Mouse (Mus musculus) hindbrain, postnatal 0 days (tissue): ENCODE measurements at regions not wholly inside any gene's neighbourhood (a gene's known extent, or its start where the extent isn't known, plus 50 kb on each side); places are given as distances from the start of the nearest gene placed in this dataset.

Experiments used
- ATAC-seq: fragments of 200-750 bp; cut with Nextera tagmentation; 2 replicates; pipeline ENCODE4 v1.8.0; 2017; ENCODE audit warnings: mild to moderate bottlenecking, moderate TSS enrichment, moderate library complexity
- DNase-seq: peaks from one replicate; pipeline ENCODE4 v3.0.0-alpha.2; 2015; ENCODE audit warnings: low spot score
- H3K27ac ChIP-seq: fragments of 300-500 bp; sonication (generic); 2 replicates; pipeline ENCODE4 v1.5.1; 2014; ENCODE audit warnings: mild to moderate bottlenecking
- H3K27me3 ChIP-seq: fragments of 300-500 bp; sonication (generic); 2 replicates; pipeline ENCODE4 v1.6.1; 2014; ENCODE audit warnings: low read length, mixed read lengths; ENCODE audit not compliant: insufficient read depth
- H3K36me3 ChIP-seq: fragments of 300-500 bp; sonication (generic); 2 replicates; pipeline ENCODE4 v1.6.1; 2014; ENCODE audit warnings: low read length, mixed read lengths; ENCODE audit not compliant: insufficient read depth
- H3K4me1 ChIP-seq: fragments of 300-500 bp; sonication (generic); 2 replicates; pipeline ENCODE4 v1.6.1; 2014; ENCODE audit warnings: antibody characterized with exemption, low read length, mixed read lengths; ENCODE audit not compliant: insufficient read depth
- H3K4me2 ChIP-seq: fragments of 300-500 bp; sonication (generic); 2 replicates; pipeline ENCODE4 v1.6.1; 2014; ENCODE audit warnings: low read depth, mild to moderate bottlenecking, low read length, moderate library complexity, mixed read lengths
- H3K4me3 ChIP-seq: fragments of 300-500 bp; sonication (generic); 2 replicates; pipeline ENCODE4 v1.5.1; 2014; ENCODE audit warnings: low read length
- H3K9ac ChIP-seq: fragments of 300-500 bp; sonication (generic); replicated peaks from 2 replicates; pipeline ENCODE4 v1.6.1; 2014; ENCODE audit warnings: mild to moderate bottlenecking, low read length, moderate library complexity, mixed read lengths
- H3K9me3 ChIP-seq: fragments of 300-500 bp; sonication (generic); 2 replicates; pipeline ENCODE4 v1.6.1; 2016; ENCODE audit warnings: low read length, mixed read lengths
- CTCF ChIP-seq: IDR thresholded peaks from 2 replicates; pipeline ENCODE4 v1.5.1; 2016; ENCODE audit warnings: antibody characterized with exemption, control low read depth, low read depth
- WGBS: fragments of 180-500 bp; shearing (Covaris S2); extraction: QIAGEN DNeasy Blood & Tissue Kit; methylation state at CpG from one replicate; pipeline ENCODE4 v1.1.7; 2014; 5-methylcytosine and 5-hydroxymethylcytosine counted together

DNA sequence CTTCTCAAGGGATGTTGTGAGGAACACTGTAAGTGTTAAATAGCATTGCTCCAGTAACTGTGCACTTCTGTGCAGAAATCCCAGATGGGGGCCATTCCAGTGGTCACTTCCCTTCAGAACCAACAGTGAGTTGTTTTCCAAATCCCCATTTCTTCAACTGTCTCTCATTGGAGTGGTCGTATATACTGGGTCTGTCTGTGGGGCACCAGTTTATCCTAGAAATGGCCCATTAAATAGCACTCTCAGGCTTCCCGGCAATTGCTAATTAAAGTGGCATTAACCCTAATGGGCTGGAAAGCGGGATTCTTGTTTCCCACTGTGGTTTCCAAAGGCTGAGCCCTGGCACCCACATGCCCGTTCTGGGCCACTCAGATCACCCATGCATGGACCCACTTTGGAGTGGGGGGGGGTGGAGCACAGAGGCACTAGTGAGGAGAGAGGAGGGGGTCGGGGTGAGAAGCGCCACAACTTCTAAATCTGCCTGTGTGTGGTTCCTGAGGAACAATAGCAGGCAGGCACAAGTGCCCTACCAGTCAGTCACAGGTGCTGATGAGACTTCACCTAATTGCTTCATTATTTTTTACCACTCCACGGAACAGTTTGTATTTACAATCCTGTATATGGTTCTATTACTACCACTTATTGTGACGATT lies 78.1 kb downstream of the Fam204a start:
- ATAC-seq = no peak

DNA sequence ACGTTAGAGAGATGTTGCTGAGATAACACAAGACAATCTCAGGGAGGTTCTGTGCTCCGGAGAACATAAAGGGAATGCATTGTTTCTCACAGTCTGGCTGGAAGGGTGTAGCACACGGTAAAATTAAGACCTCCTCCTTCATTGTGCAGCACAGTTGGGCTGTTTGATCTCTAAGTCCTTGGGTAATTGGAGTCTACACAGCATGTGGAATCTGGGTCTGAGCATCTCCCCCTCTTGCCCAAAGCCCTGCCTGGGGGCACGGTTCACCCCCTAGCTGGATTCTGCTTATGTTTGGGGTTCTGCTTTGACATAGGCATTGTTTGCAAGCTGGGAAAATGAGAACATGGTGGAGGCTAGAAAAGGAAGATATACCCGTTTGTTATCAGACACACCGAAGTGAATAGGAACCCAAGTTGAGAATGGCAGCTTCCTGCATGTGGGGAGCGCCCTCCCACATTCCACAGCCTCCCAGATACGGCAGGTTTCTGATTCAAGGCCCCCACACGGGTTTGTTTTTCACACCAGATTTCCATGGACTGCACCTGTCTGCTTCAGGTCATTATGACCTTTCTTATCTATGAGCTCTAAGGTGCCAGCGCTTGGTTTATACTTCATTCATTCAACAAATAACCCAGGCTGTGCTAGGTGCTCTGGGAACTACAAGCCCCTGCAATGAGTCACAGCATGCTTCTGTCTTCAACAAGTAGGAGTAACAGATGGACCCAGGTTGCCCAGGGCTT lies 79.9 kb downstream of the Fam204a start:
- Histone ChIP-seq H3K9ac (no peak overlapping the region), H3K27me3 (peaks cover 4% of the 10 kb centered on the region; the same call in 1 of the 2 replicates), H3K4me2 (no peak overlapping the region), H3K9me3 (no peaks in the 10 kb centered on the region), H3K4me1 (no peaks in the 10 kb centered on the region), H3K27ac (no peak overlapping the region), H3K36me3 (no peaks in the 10 kb centered on the region), H3K4me3 (no peak overlapping the region)
- no peak for DNase-seq
- TF ChIP-seq CTCF = no peak
- ATAC-seq = no peak
- 45% methylated on average over 10 of the region's 10 CpGs for WGBS

More for the DNA sequence above, 78.1 kb downstream of the Fam204a start:
- Histone ChIP-seq H3K27me3 (no peaks in the 10 kb centered on the region; the same call in 1 of the 2 replicates), H3K9me3 (no peaks in the 10 kb centered on the region), H3K27ac (no peak overlapping the region), H3K36me3 (no peaks in the 10 kb centered on the region), H3K4me2 (no peak overlapping the region), H3K9ac (no peak overlapping the region), H3K4me3 (no peak overlapping the region), H3K4me1 (no peaks in the 10 kb centered on the region)
- DNase-seq = no peak
- WGBS = 31% methylated on average over 8 of the region's 8 CpGs
- TF ChIP-seq CTCF = no peak

DNA sequence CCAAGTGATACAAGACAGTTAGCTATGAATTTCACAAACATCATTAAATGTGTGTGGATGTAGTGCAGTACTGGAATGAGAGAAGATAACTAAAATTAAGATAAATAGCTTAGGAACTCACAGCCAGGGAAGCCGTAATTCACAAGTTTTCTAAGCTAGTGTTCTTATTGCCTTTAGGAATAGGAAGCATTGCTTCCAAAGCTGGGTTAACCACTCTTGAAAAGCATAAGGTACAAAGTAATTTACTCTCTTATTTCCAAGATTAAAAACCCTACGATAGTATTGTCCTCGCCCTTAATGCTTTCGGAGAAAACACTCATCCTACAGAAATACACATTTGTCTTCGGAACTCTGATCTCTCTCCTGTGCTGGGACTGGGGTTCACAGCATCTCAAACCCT lies 81.3 kb downstream of the Fam204a start:
- 87% methylated on average over 5 of the region's 5 CpGs for WGBS
- Histone ChIP-seq H3K9me3 (no peaks in the 10 kb centered on the region), H3K9ac (no peak overlapping the region), H3K4me1 (no peaks in the 10 kb centered on the region), H3K4me2 (no peak overlapping the region), H3K36me3 (no peaks in the 10 kb centered on the region), H3K4me3 (no peak overlapping the region), H3K27me3 (peaks cover 4% of the 10 kb centered on the region; the same call in 1 of the 2 replicates), H3K27ac (no peak overlapping the region)
- no peak for TF ChIP-seq CTCF
- no peak for ATAC-seq
- no peak for DNase-seq

DNA sequence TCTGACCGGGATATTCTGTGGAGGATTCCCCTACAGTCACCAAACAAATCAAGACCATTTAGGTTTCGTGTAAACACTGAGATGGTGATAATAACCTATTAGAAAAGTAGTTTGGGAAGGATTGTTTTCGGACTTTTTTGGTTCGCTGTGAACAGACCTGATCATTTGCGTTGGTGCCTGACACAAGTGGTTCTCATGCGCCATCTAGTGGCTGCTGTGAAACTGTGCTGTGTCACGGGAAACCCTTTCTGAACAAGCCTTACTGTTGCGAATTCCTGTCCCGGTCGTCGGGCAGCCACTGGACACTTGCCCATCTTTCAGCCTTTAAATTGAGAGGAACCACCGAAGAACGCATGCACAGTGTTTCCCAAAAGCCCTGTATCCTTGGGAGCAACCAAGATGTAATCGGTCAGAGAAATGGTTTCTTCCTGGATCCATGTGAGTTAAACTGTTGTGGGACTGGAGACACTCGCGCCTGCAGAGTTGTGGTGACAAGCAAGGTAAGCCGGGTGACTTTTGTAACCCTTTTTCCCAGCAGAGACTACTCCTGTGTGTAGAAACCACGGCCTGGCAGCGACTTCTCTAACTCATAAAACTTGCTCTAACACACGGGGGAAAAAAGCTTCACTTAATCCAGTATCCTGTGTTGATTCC lies 82.0 kb downstream of the Fam204a start:
- no peaks in the 10 kb centered on the region for H3K4me1 ChIP-seq
- peak overlapping the region; percentile 40 for H3K4me2 ChIP-seq
- H3K9me3 ChIP-seq = no peaks in the 10 kb centered on the region
- H3K27me3 ChIP-seq = peaks cover 4% of the 10 kb centered on the region; the same call in 1 of the 2 replicates
- no peaks in the 10 kb centered on the region for H3K36me3 ChIP-seq
- no peak overlapping the region for H3K9ac ChIP-seq
- peak; percentile 97 for TF ChIP-seq CTCF
- no peak overlapping the region for H3K4me3 ChIP-seq
- H3K27ac ChIP-seq = no peak overlapping the region
- ATAC-seq = peak; percentile 76; the same call in 1 of the 2 replicates
- DNase-seq = peak; percentile 95
- whole genome bisulfite sequencing = 5% methylated on average over 20 of the region's 20 CpGs

DNA sequence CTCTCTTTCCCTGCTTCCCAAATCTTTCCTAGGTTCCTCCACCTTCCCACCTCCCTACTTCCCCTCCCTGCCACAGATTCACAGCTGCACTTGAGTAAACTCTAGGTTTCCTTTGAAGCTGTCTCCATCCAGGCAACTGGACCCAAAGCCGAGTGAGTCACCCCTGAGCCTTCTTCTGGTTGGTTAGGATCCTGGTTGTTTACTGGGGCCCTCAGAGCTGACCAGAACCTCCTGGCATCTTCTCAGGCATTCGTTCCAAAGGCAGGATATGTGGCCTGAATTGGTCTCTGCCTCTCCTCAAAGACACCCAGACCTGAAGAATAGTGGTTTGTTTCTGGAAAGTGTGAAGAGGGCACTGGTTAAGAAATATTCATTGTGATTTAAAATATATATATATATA lies 87.6 kb downstream of the Fam204a start:
- WGBS = 83% methylated on average over 2 of the region's 2 CpGs
- H3K27ac ChIP-seq = no peak overlapping the region
- no peak overlapping the region for H3K4me2 ChIP-seq
- H3K4me1 ChIP-seq = no peaks in the 10 kb centered on the region
- H3K9ac ChIP-seq = no peak overlapping the region
- H3K27me3 ChIP-seq = 0 out of 2 replicates have a peak, but pooled peaks cover 4% of the 10 kb centered on the region
- DNase-seq (no peak), ATAC-seq (no peak)
- H3K36me3 ChIP-seq = no peaks in the 10 kb centered on the region
- TF ChIP-seq CTCF = no peak
- H3K9me3 ChIP-seq = no peaks in the 10 kb centered on the region
- no peak overlapping the region for H3K4me3 ChIP-seq

DNA sequence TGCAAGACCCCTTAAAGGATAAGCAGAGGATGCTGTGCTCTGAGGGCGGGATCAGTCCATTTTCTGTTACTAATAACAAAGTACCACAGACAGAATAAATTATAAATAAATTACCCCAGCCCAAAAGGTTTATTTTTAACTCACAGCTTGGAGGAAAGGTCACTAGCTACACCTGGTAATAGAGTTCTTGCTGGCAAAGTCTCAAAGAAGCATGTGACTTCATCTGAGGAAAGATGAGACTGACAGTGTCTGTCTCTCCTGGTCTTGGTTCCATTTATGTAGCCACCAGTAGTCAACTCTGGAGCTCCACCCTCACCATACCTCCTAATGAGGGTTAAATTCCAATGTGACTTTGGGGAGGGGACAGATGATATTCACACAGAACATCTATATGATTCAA lies 90.0 kb downstream of the Fam204a start:
- Histone ChIP-seq H3K27me3 (no peaks in the 10 kb centered on the region), H3K4me3 (no peak overlapping the region), H3K4me1 (no peaks in the 10 kb centered on the region), H3K4me2 (no peak overlapping the region), H3K27ac (no peak overlapping the region), H3K9ac (no peak overlapping the region), H3K9me3 (no peaks in the 10 kb centered on the region), H3K36me3 (no peaks in the 10 kb centered on the region)
- 81% methylated on average over 1 of the region's 1 CpGs for WGBS
- no peak for TF ChIP-seq CTCF
- ATAC-seq (no peak), DNase-seq (no peak)
